Mouse (Mus musculus): ENCODE data around the gene Lpar2. TPM values are rescaled to one million over a fixed set of nuclear protein-coding genes. Genes with fewer than 3 reads are reported as not detected.

The Lpar2 gene
- total and polyA plus RNA-seq, 3 experiments: 0.74 to 3.0 (median 1.2) TPM

DNA sequence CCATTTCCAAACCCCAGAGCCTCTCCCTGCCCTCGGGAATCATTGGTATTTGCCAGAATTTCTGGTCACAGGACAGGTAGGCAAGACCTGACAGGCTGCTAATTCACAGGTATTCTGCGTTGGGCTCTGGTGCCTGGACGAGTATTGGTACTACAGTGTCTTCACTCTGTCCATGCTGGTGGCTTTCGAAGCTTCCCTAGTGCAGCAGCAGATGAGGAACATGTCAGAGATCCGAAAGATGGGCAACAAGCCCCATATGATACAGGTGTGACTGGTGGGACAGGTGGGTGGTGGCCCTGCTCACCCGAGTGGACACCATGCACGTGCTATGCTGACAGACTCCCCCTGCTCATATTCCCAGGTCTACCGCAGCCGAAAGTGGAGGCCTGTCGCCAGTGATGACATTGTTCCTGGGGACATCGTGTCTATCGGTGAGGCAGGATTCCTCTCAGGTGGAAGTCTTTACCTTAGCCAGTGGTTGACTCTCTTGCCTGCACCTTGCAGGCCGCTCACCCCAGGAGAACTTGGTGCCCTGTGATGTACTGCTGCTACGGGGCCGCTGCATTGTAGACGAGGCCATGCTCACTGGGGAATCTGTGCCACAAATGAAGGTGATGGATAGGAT lies 25.4 kb upstream of the Lpar2 start:
- no peak overlapping the region for H3K27ac ChIP-seq (ENCODE audit: insufficient read depth, low read depth)
- no peak overlapping the region for H3K4me3 ChIP-seq (replicated peaks in 1 of 3; ENCODE audit: low read depth in 2 of 3, low read length in 2 of 3, poor library complexity in 1 of 3)
- H3K4me2 ChIP-seq (ENCODE audit: insufficient read depth, low read depth, poor library complexity, severe bottlenecking): no peak overlapping the region
- no peak overlapping the region for H3K9ac ChIP-seq (ENCODE audit: insufficient read depth, low read depth)
- peaks cover 5 to 18% of the 10 kb centered on the region in 2 experiments for H3K4me1 ChIP-seq (ENCODE audit: control insufficient read depth in 1 of 2, insufficient read depth in 2 of 2)
- in situ Hi-C loops (cut with MboI; ENCODE audit: low pct_ligation_motif_present, low pct_unique_long_range_greater_than_20kb, low sequenced_read_pairs): no loop called here
- no peaks in the 10 kb centered on the region for H3K27me3 ChIP-seq (replicated peaks)
- peaks cover 83 to 91% of the 10 kb centered on the region in 2 experiments for H3K36me3 ChIP-seq (replicated peaks in 1 of 2; ENCODE audit: control insufficient read depth in 1 of 2, insufficient read depth in 1 of 2, low read length in 1 of 2)
- dilution Hi-C loops (cut with MboI; ENCODE audit: extremely low pct_ligation_motif_present, extremely low pct_unique_long_range_greater_than_20kb, low sequenced_read_pairs): no loop called here
- TF ChIP-seq ETS1 (conservative IDR thresholded peaks at IDR 0.05; ENCODE audit: low read depth, low read length): no peak
- no peak for DNase-seq (ENCODE audit: extremely low read depth)
- H3K9me3 ChIP-seq (replicated peaks; ENCODE audit: low read length): no peaks in the 10 kb centered on the region
- H3K79me2 ChIP-seq (replicated peaks; ENCODE audit: control insufficient read depth, extremely low read depth, insufficient read depth, poor library complexity, severe bottlenecking): peaks cover 22% of the 10 kb centered on the region

DNA sequence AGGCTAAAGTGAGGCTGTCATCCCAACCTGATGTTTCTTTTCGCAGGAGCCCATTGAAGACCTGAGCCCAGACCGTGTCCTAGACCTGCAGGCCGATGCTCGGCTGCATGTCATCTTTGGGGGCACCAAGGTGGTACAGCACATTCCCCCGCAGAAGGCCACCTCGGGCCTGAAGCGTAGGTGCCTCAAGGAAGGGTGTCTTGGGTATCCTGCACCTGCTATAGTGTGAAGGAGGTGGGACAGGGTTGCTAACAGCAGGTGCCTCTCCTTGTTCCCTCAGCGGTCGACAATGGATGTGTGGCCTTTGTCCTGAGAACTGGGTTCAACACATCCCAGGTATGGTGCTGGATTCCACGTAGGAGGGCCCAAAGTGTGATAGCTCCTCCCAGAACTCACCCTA lies 24.6 kb upstream of the Lpar2 start:
- Histone ChIP-seq H3K36me3 (replicated peaks in 1 of 2; ENCODE audit: control insufficient read depth in 1 of 2, insufficient read depth in 1 of 2, low read length in 1 of 2) (peaks cover 91 to 98% of the 10 kb centered on the region in 2 experiments), H3K9ac (ENCODE audit: insufficient read depth, low read depth) (no peak overlapping the region), H3K4me2 (ENCODE audit: insufficient read depth, low read depth, poor library complexity, severe bottlenecking) (no peak overlapping the region), H3K79me2 (replicated peaks; ENCODE audit: control insufficient read depth, extremely low read depth, insufficient read depth, poor library complexity, severe bottlenecking) (peaks cover 14% of the 10 kb centered on the region), H3K9me3 (replicated peaks; ENCODE audit: low read length) (no peaks in the 10 kb centered on the region), H3K27me3 (replicated peaks) (no peaks in the 10 kb centered on the region), H3K4me1 (ENCODE audit: control insufficient read depth in 1 of 2, insufficient read depth in 2 of 2) (peaks cover 3 to 14% of the 10 kb centered on the region in 2 experiments), H3K27ac (ENCODE audit: insufficient read depth, low read depth) (no peak overlapping the region), H3K4me3 (replicated peaks in 1 of 3; ENCODE audit: low read depth in 2 of 3, low read length in 2 of 3, poor library complexity in 1 of 3) (no peak overlapping the region)
- DNase-seq (ENCODE audit: extremely low read depth): no peak
- dilution Hi-C loops (cut with MboI; ENCODE audit: extremely low pct_ligation_motif_present, extremely low pct_unique_long_range_greater_than_20kb, low sequenced_read_pairs) (no loop called here), in situ Hi-C loops (cut with MboI; ENCODE audit: low pct_ligation_motif_present, low pct_unique_long_range_greater_than_20kb, low sequenced_read_pairs) (no loop called here)
- TF ChIP-seq ZKSCAN1 (IDR thresholded peaks at IDR 0.05; ENCODE audit: borderline replicate concordance, low read depth, low read length) (no peak), USF1 (IDR thresholded peaks at IDR 0.05; ENCODE audit: low read depth, low read length) (no peak), ZMIZ1 (IDR thresholded peaks at IDR 0.05; ENCODE audit: low read depth, low read length) (no peak), TBP (conservative IDR thresholded peaks at IDR 0.05; ENCODE audit: low read depth, low read length) (no peak), SIN3A (IDR thresholded peaks at IDR 0.05; ENCODE audit: low read length) (no peak), ETS1 (conservative IDR thresholded peaks at IDR 0.05; ENCODE audit: low read depth, low read length) (no peak), KAT2A (IDR thresholded peaks at IDR 0.05; ENCODE audit: insufficient replicate concordance, low read length) (no peak), MAFK (IDR thresholded peaks at IDR 0.05; ENCODE audit: insufficient replicate concordance, low read length) (no peak), JUND (conservative IDR thresholded peaks at IDR 0.05; ENCODE audit: low read depth, low read length) (no peak), TCF12 (IDR thresholded peaks at IDR 0.05; ENCODE audit: low read depth, low read length) (no peak)

DNA sequence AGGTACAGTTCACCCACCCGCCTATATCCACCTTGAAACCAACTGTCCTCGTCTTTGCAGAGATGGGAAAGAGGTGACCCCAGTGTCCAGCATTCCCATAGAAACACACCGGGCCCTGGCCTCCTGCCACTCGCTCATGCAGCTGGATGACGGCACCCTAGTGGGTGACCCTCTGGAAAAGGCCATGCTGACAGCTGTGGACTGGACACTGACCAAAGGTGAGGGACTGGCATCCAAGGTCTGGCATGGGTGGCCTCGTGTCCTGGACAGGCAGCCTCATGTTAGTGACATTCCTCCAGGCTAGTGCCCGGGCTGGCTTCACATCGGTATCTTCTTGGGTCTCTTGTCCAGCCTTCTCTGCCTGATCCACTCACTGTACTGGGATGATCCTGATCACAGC lies 23.0 kb upstream of the Lpar2 start:
- Histone ChIP-seq H3K27me3 (replicated peaks) (no peaks in the 10 kb centered on the region), H3K4me2 (ENCODE audit: insufficient read depth, low read depth, poor library complexity, severe bottlenecking) (no peak overlapping the region), H3K9ac (ENCODE audit: insufficient read depth, low read depth) (no peak overlapping the region), H3K79me2 (replicated peaks; ENCODE audit: control insufficient read depth, extremely low read depth, insufficient read depth, poor library complexity, severe bottlenecking) (no peaks in the 10 kb centered on the region; the same call in 1 of the 2 replicates), H3K4me3 (replicated peaks in 1 of 3; ENCODE audit: low read depth in 2 of 3, low read length in 2 of 3, poor library complexity in 1 of 3) (no peak overlapping the region), H3K36me3 (replicated peaks in 1 of 2; ENCODE audit: control insufficient read depth in 1 of 2, insufficient read depth in 1 of 2, low read length in 1 of 2) (peaks cover 96 to 98% of the 10 kb centered on the region in 2 experiments), H3K9me3 (replicated peaks; ENCODE audit: low read length) (no peaks in the 10 kb centered on the region), H3K4me1 (ENCODE audit: control insufficient read depth in 1 of 2, insufficient read depth in 2 of 2) (no peaks in the 10 kb centered on the region), H3K27ac (ENCODE audit: insufficient read depth, low read depth) (no peak overlapping the region)
- TF ChIP-seq USF2 (conservative IDR thresholded peaks at IDR 0.05; ENCODE audit: low read depth, low read length): no peak
- no peak for TF ChIP-seq TBP (conservative IDR thresholded peaks at IDR 0.05; ENCODE audit: low read depth, low read length)
- TF ChIP-seq NRF1 (IDR thresholded peaks at IDR 0.05; ENCODE audit: low read depth, low read length): no peak
- no peak for TF ChIP-seq MYC (IDR thresholded peaks at IDR 0.05; ENCODE audit: low read depth, low read length)
- no peak for TF ChIP-seq SIN3A (IDR thresholded peaks at IDR 0.05; ENCODE audit: low read length)
- TF ChIP-seq CHD1 (IDR thresholded peaks at IDR 0.05; ENCODE audit: low read depth, low read length): no peak
- TF ChIP-seq ZMIZ1 (IDR thresholded peaks at IDR 0.05; ENCODE audit: low read depth, low read length): no peak
- TF ChIP-seq POLR2AphosphoS2 (IDR thresholded peaks at IDR 0.05; ENCODE audit: low read depth, low read length): no peak
- no peak for TF ChIP-seq MAZ (IDR thresholded peaks at IDR 0.05; ENCODE audit: low read depth, low read length)
- no peak for TF ChIP-seq JUN (IDR thresholded peaks at IDR 0.05; ENCODE audit: insufficient read depth, low read depth, low read length)
- no peak for TF ChIP-seq CTCF (conservative IDR thresholded peaks at IDR 0.05 in 1 of 2, IDR thresholded peaks at IDR 0.05 in 1 of 2; ENCODE audit: low read depth in 2 of 2, low read length in 2 of 2)
- no peak for TF ChIP-seq ZKSCAN1 (IDR thresholded peaks at IDR 0.05; ENCODE audit: borderline replicate concordance, low read depth, low read length)
- no peak for TF ChIP-seq KAT2A (IDR thresholded peaks at IDR 0.05; ENCODE audit: insufficient replicate concordance, low read length)
- TF ChIP-seq TCF12 (IDR thresholded peaks at IDR 0.05; ENCODE audit: low read depth, low read length): no peak
- TF ChIP-seq SMC3 (IDR thresholded peaks at IDR 0.05; ENCODE audit: low read depth, low read length): no peak
- TF ChIP-seq MAFK (IDR thresholded peaks at IDR 0.05; ENCODE audit: insufficient replicate concordance, low read length): no peak
- in situ Hi-C loops (cut with MboI; ENCODE audit: low pct_ligation_motif_present, low pct_unique_long_range_greater_than_20kb, low sequenced_read_pairs) (no loop called here), dilution Hi-C loops (cut with MboI; ENCODE audit: extremely low pct_ligation_motif_present, extremely low pct_unique_long_range_greater_than_20kb, low sequenced_read_pairs) (no loop called here)
- no peak for DNase-seq (ENCODE audit: extremely low read depth)
